Mouse (Mus musculus): ENCODE data around the gene Ttll2. TPM values are rescaled to one million over a fixed set of nuclear protein-coding genes. Genes with fewer than 3 reads are reported as not detected.

Gene Ttll2
- 0.18 and 0.75 TPM in 2 replicates for polyA plus RNA-seq (2012; rRNA removed)

GRCm38 (mm10) chr17:7352596-7352995 lies at the start of gene Ttll2:
Ttll2 (minus strand) TSS chr17:7352696.

GRCm38 (mm10) chr17:7385364-7385763 lies 32.9 kb upstream of the Ttll2 start, which contains the start of gene Unc93a2:
Unc93a2 (minus strand) TSS chr17:7385464.

GRCm38 (mm10) chr17:7371879-7372278 lies 19.4 kb upstream of the Ttll2 start, which contains the start of gene Gm49630:
Gm49630 (minus strand) TSS chr17:7371979.

GRCm38 (mm10) chr17:7324346-7324745 lies 28.1 kb downstream of the Ttll2 start, which contains the start of gene Tcp10a:
Tcp10a (plus strand) TSS chr17:7324646.

Other genes with a start within 250 kb of the Ttll2 start
- gene Rps6ka2, start 182.6 kb downstream of the Ttll2 start, polyA plus RNA-seq (2012; rRNA removed) = 37.6 and 53.2 TPM in 2 replicates
- gene Tcp10a, start 28.1 kb downstream of the Ttll2 start, polyA plus RNA-seq (2012; rRNA removed) = not detected in 2 replicates
- 0.21 and 1.4 TPM in 2 replicates for gene Gm49630, start 19.3 kb upstream of the Ttll2 start, polyA plus RNA-seq (2012; rRNA removed)
- 3.0 and 4.7 TPM in 2 replicates for gene Unc93a2, start 32.8 kb upstream of the Ttll2 start, polyA plus RNA-seq (2012; rRNA removed)